Mouse (Mus musculus): ENCODE data around the gene Srp14. TPM values are rescaled to one million over a fixed set of nuclear protein-coding genes. Genes with fewer than 3 reads are reported as not detected.

Gene Srp14
- polyA plus RNA-seq, 1 experiment, result 252 TPM

- Histone ChIP-seq H3K4me1 (ENCODE audit: control insufficient read depth, insufficient read depth, low read length) (peaks cover 54% of the 10 kb centered on the region), H3K4me3 (ENCODE audit: insufficient read depth, low read length) (no peak overlapping the region), H3K27ac (ENCODE audit: insufficient read depth, low read depth, low read length) (no peak overlapping the region)
- TF ChIP-seq POLR2A (IDR thresholded peaks at IDR 0.05; ENCODE audit: borderline replicate concordance, low read depth, low read length), result no peak
- TF ChIP-seq CTCF (IDR thresholded peaks at IDR 0.05; ENCODE audit: low read depth, low read length), result no peak
Measured at GRCm38 (mm10) chr2:118510447-118511310, 31.2 kb upstream of the Srp14 start.

- no peak overlapping the region for H3K27ac ChIP-seq (ENCODE audit: insufficient read depth, low read depth, low read length)
- peaks cover 50% of the 10 kb centered on the region for H3K4me1 ChIP-seq (ENCODE audit: control insufficient read depth, insufficient read depth, low read length)
- H3K4me3 ChIP-seq (ENCODE audit: insufficient read depth, low read length), result no peak overlapping the region
- TF ChIP-seq CTCF (IDR thresholded peaks at IDR 0.05; ENCODE audit: low read depth, low read length), result no peak
Measured at GRCm38 (mm10) chr2:118509688-118510446, 30.4 kb upstream of the Srp14 start.

- TF ChIP-seq CTCF (IDR thresholded peaks at IDR 0.05; ENCODE audit: low read depth, low read length) (no peak), POLR2A (IDR thresholded peaks at IDR 0.05; ENCODE audit: borderline replicate concordance, low read depth, low read length) (no peak)
- Histone ChIP-seq H3K4me3 (ENCODE audit: insufficient read depth, low read length) (no peak overlapping the region), H3K27ac (ENCODE audit: insufficient read depth, low read depth, low read length) (no peak overlapping the region), H3K4me1 (ENCODE audit: control insufficient read depth, insufficient read depth, low read length) (peaks cover 30% of the 10 kb centered on the region)
Measured at GRCm38 (mm10) chr2:118507126-118507525, 27.6 kb upstream of the Srp14 start.

- H3K27ac ChIP-seq (ENCODE audit: insufficient read depth, low read depth, low read length), result no peak overlapping the region
- H3K4me3 ChIP-seq (ENCODE audit: insufficient read depth, low read length), result no peak overlapping the region
- peaks cover 14% of the 10 kb centered on the region for H3K4me1 ChIP-seq (ENCODE audit: control insufficient read depth, insufficient read depth, low read length)
- TF ChIP-seq POLR2A (IDR thresholded peaks at IDR 0.05; ENCODE audit: borderline replicate concordance, low read depth, low read length) (no peak), CTCF (IDR thresholded peaks at IDR 0.05; ENCODE audit: low read depth, low read length) (no peak)
Measured at GRCm38 (mm10) chr2:118500191-118500590, 20.7 kb upstream of the Srp14 start.

- H3K4me3 ChIP-seq (ENCODE audit: insufficient read depth, low read length), result no peak overlapping the region
- H3K27ac ChIP-seq (ENCODE audit: insufficient read depth, low read depth, low read length), result no peak overlapping the region
- TF ChIP-seq CTCF (IDR thresholded peaks at IDR 0.05; ENCODE audit: low read depth, low read length) (no peak), POLR2A (IDR thresholded peaks at IDR 0.05; ENCODE audit: borderline replicate concordance, low read depth, low read length) (no peak)
- H3K4me1 ChIP-seq (ENCODE audit: control insufficient read depth, insufficient read depth, low read length), result peaks cover 14% of the 10 kb centered on the region
Measured at GRCm38 (mm10) chr2:118499135-118499961, 19.8 kb upstream of the Srp14 start.

- H3K27ac ChIP-seq (ENCODE audit: insufficient read depth, low read depth, low read length), result no peak overlapping the region
- H3K4me3 ChIP-seq (ENCODE audit: insufficient read depth, low read length), result no peak overlapping the region
- no peak for TF ChIP-seq POLR2A (IDR thresholded peaks at IDR 0.05; ENCODE audit: borderline replicate concordance, low read depth, low read length)
- TF ChIP-seq CTCF (IDR thresholded peaks at IDR 0.05; ENCODE audit: low read depth, low read length), result no peak
- H3K4me1 ChIP-seq (ENCODE audit: control insufficient read depth, insufficient read depth, low read length), result peaks cover 14% of the 10 kb centered on the region
Measured at GRCm38 (mm10) chr2:118498476-118498875, 19.0 kb upstream of the Srp14 start.

GRCm38 (mm10) chr2:118497890-118498289, 18.4 kb upstream of the Srp14 start:
- Histone ChIP-seq H3K27ac (ENCODE audit: insufficient read depth, low read depth, low read length) (no peak overlapping the region), H3K4me3 (ENCODE audit: insufficient read depth, low read length) (no peak overlapping the region), H3K4me1 (ENCODE audit: control insufficient read depth, insufficient read depth, low read length) (peaks cover 12% of the 10 kb centered on the region)
- TF ChIP-seq POLR2A (IDR thresholded peaks at IDR 0.05; ENCODE audit: borderline replicate concordance, low read depth, low read length) (no peak), CTCF (IDR thresholded peaks at IDR 0.05; ENCODE audit: low read depth, low read length) (no peak)

- no peak for TF ChIP-seq CTCF (IDR thresholded peaks at IDR 0.05; ENCODE audit: low read depth, low read length)
- Histone ChIP-seq H3K4me1 (ENCODE audit: control insufficient read depth, insufficient read depth, low read length) (peaks cover 28% of the 10 kb centered on the region), H3K27ac (ENCODE audit: insufficient read depth, low read depth, low read length) (no peak overlapping the region)
Measured at GRCm38 (mm10) chr2:118495024-118495423, 15.5 kb upstream of the Srp14 start.

GRCm38 (mm10) chr2:118491741-118492395, 12.4 kb upstream of the Srp14 start:
- Histone ChIP-seq H3K4me1 (ENCODE audit: control insufficient read depth, insufficient read depth, low read length) (peaks cover 38% of the 10 kb centered on the region), H3K4me3 (ENCODE audit: insufficient read depth, low read length) (no peak overlapping the region), H3K27ac (ENCODE audit: insufficient read depth, low read depth, low read length) (peak overlapping the region; percentile 88)

More at GRCm38 (mm10) chr2:118495024-118495423, 15.5 kb upstream of the Srp14 start:
- no peak overlapping the region for H3K4me3 ChIP-seq (ENCODE audit: insufficient read depth, low read length)

More at GRCm38 (mm10) chr2:118491741-118492395, 12.4 kb upstream of the Srp14 start:
- TF ChIP-seq CTCF (IDR thresholded peaks at IDR 0.05; ENCODE audit: low read depth, low read length) (no peak), POLR2A (IDR thresholded peaks at IDR 0.05; ENCODE audit: borderline replicate concordance, low read depth, low read length) (no peak)
